21 mouse cellular contexts compared by ENCODE assay signal in genomic region chr13:75420726-75421125, GRCm38 (mm10).
DNase-seq lines count a peak whose midpoint lies in the region.
"Had no signal": no experiment of that assay in that cellular context is flagged by ENCODE, and none has a peak within 500 bp of the region (broad histone marks: within the 10 kb centered on the region; RNA-seq: fewer than 3 reads in every experiment).

No protein-coding gene starts in this region.

- peak; percentile 8 for DNase-seq in adrenal gland, adult 2 months
- no peak for DNase-seq in adrenal gland, postnatal 25 days
- DNase-seq in left cerebral cortex, postnatal 25 days (ENCODE audit: low spot score in 2 of 2), result peak; percentile 6 to 55
- DNase-seq in left cerebral cortex, adult 11 months (ENCODE audit: low spot score), result no peak
- DNase-seq in brain, adult 2 months (ENCODE audit: low read depth, low spot score), result peak; percentile 70
- peak; percentile 29 for DNase-seq in telencephalon, adult 2 months (ENCODE audit: low read depth, low spot score)
- no peak for DNase-seq in spleen, postnatal 4 days (ENCODE audit: low spot score in 2 of 2)
- DNase-seq in urinary bladder, postnatal 10 days (ENCODE audit: low spot score), result no peak
- DNase-seq: adrenal gland, postnatal 14 days; cerebellum, adult 11 months; cerebellum, adult 9-11 months; gastrocnemius, postnatal 10 days; heart, postnatal 4 days; kidney, adult 9 months; kidney, postnatal 14 days; liver, embryonic 13.5 days; lung, adult 2 months; lung, postnatal 14 days; midbrain, embryonic 14.5 days; thymus, adult 18-20 months; thymus, postnatal 36 days had no signal

- intact Hi-C loops in left cerebral cortex, postnatal 25 days (cut with DNase I), result no loop called here

Comparison
In these comparisons a context has a peak if more than half of its experiments do, and no peak if none do; other contexts are left out.
1. DNase-seq: peak in adrenal gland, adult 2 months (single experiment), left cerebral cortex, postnatal 25 days (2 of 2), brain, adult 2 months (single experiment) and telencephalon, adult 2 months (single experiment); none in adrenal gland, postnatal 25 days (single experiment), left cerebral cortex, adult 11 months (single experiment), spleen, postnatal 4 days (0 of 2) and urinary bladder, postnatal 10 days (single experiment).